ENCODE assay signal across 8 mouse cellular contexts in the genomic region with DNA sequence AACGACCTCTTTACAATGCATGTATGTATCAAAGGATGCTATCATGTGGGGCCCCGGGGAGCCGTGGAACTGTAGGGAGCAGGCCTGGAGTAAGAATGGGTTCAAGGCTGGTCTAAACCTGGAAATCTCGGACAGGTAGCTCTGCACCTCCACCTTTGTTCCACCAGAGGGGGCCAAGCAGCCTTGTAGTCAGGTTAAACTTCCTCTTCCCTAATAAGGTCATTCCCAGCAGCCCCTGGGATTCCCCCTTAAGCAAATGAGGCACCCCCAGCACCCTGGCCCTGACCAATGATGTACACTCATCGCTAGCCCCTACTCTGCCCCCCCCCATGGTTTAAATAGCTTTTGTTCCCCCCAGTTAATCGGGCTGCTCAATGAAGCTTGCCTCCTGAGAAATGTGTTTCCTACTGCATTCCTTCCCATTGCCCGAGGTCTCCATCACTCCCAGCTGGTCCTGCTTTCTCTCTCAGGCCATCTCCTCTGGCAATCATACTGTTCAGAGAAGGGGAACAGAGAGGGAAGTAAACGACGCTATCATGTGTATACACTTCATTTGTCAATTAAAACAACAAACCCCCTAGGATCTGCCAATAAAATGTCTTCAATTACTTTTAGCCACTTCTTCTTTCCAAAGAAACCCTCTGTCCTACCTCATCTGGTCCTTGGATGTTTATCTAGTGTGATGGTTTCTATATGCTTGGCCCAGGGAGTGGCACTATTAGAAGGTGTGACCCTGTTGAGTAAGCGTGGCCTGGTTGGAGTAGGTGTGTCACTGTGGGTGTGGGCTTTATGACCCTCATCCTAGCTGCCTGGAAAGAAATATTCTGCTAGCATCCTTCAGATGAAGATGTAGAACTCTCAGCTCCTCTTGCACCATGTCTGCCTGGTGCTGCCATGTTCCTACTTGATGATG. TPM values are rescaled to one million over a fixed set of nuclear protein-coding genes. Genes with fewer than 3 reads are reported as not detected.
DNase-seq lines count a peak whose midpoint lies in the region; ATAC-seq and TF ChIP-seq lines count a peak whose summit lies in the region.

No protein-coding gene starts in this region.

- H3K79me2 ChIP-seq in MEL (ENCODE audit: control insufficient read depth, insufficient read depth, low read length, poor library complexity) = no peaks in the 10 kb centered on the region

- no peak overlapping the region for H3K4me3 ChIP-seq in MEL (ENCODE audit: control insufficient read depth in 1 of 2, insufficient read depth in 1 of 2, low read depth in 2 of 2, low read length in 2 of 2)
- H3K4me3 ChIP-seq in intestine, postnatal 0 days (ENCODE audit: low read depth, low read length) = no peak overlapping the region
- H3K4me3 ChIP-seq in liver, postnatal 0 days (ENCODE audit: low read depth, low read length) = no peak overlapping the region
- H3K4me3 ChIP-seq in stomach, embryonic 15.5 days (replicated peaks) = no peak overlapping the region

- ATAC-seq in intestine, postnatal 0 days = no peak
- ATAC-seq in liver, postnatal 0 days = peak; percentile 33; the same call in 1 of the 2 replicates
- ATAC-seq in stomach, embryonic 15.5 days (ENCODE audit: insufficient read depth, low FRiP score, low read depth) = peak; percentile 14; the same call in 1 of the 2 replicates

- peak; percentile 28 for DNase-seq in left cerebral cortex, adult 11 months (ENCODE audit: low spot score)
- DNase-seq in left cerebral cortex, postnatal 36 days (ENCODE audit: low spot score in 2 of 2) = no peak
- peak; percentile 65 for DNase-seq in MEL (ENCODE audit: low read depth, low spot score)
- peak; percentile 65 for DNase-seq in embryo, embryonic 10.5 days (ENCODE audit: low spot score)
- peak; percentile 41 for DNase-seq in liver, postnatal 0 days
- DNase-seq in gastrocnemius, postnatal 10 days = no peak

- H3K4me1 ChIP-seq in MEL (ENCODE audit: control insufficient read depth in 1 of 2, insufficient read depth in 2 of 2, low read length in 2 of 2) = no peaks in the 10 kb centered on the region
- no peaks in the 10 kb centered on the region for H3K4me1 ChIP-seq in intestine, postnatal 0 days (replicated peaks; ENCODE audit: control insufficient read depth, insufficient read depth, low read length)
- no peaks in the 10 kb centered on the region for H3K4me1 ChIP-seq in liver, postnatal 0 days (ENCODE audit: insufficient read depth)
- H3K4me1 ChIP-seq in stomach, embryonic 15.5 days = no peaks in the 10 kb centered on the region

- no peak overlapping the region for H3K4me2 ChIP-seq in intestine, postnatal 0 days (replicated peaks; ENCODE audit: low read depth)
- H3K4me2 ChIP-seq in liver, postnatal 0 days (ENCODE audit: low read depth, low read length) = no peak overlapping the region
- no peak overlapping the region for H3K4me2 ChIP-seq in stomach, embryonic 15.5 days

- WGBS in intestine, postnatal 0 days = 41% methylated on average over 10 of the region's 10 CpGs
- WGBS in liver, postnatal 0 days (ENCODE audit: insufficient replicate concordance) = 46% methylated on average over 10 of the region's 10 CpGs
- 56% methylated on average over 10 of the region's 10 CpGs for WGBS in stomach, embryonic 15.5 days

- peak; percentile 76 for TF ChIP-seq RAD21 in MEL (IDR thresholded peaks at IDR 0.05; ENCODE audit: low read depth, low read length)

- no peak for TF ChIP-seq EP300 in MEL (IDR thresholded peaks at IDR 0.05; ENCODE audit: low read depth in 1 of 2, low read length in 2 of 2)
- no peak for TF ChIP-seq EP300 in liver, postnatal 0 days (IDR thresholded peaks at IDR 0.05; ENCODE audit: low read depth)

- intact Hi-C loops in left cerebral cortex, postnatal 36 days (cut with DNase I) = no loop called here

- H3K27ac ChIP-seq in MEL (ENCODE audit: control insufficient read depth, low read depth, low read length) = no peak overlapping the region
- no peak overlapping the region for H3K27ac ChIP-seq in intestine, postnatal 0 days (ENCODE audit: low read depth, low read length)
- no peak overlapping the region for H3K27ac ChIP-seq in liver, postnatal 0 days (ENCODE audit: low read depth)
- H3K27ac ChIP-seq in stomach, embryonic 15.5 days = no peak overlapping the region

- TF ChIP-seq CTCF in MEL (IDR thresholded peaks at IDR 0.05 in 2 of 3, conservative IDR thresholded peaks at IDR 0.05 in 1 of 3; ENCODE audit: control insufficient read depth in 1 of 3, insufficient read depth in 1 of 3, low read depth in 2 of 3, low read length in 3 of 3, poor library complexity in 1 of 3, severe bottlenecking in 1 of 3) = peak; percentile 63 to 81 (median 79)
- peak; percentile 75 for TF ChIP-seq CTCF in intestine, postnatal 0 days (IDR thresholded peaks at IDR 0.05; ENCODE audit: low read depth)
- peak; percentile 74 for TF ChIP-seq CTCF in liver, postnatal 0 days (IDR thresholded peaks at IDR 0.05; ENCODE audit: low read depth)

- H3K9me3 ChIP-seq in MEL (replicated peaks; ENCODE audit: insufficient read depth, low read length) = no peaks in the 10 kb centered on the region
- H3K9me3 ChIP-seq in intestine, postnatal 0 days (ENCODE audit: control insufficient read depth) = no peaks in the 10 kb centered on the region
- no peaks in the 10 kb centered on the region for H3K9me3 ChIP-seq in liver, postnatal 0 days (ENCODE audit: low read length)
- no peaks in the 10 kb centered on the region for H3K9me3 ChIP-seq in stomach, embryonic 15.5 days

- no peak overlapping the region for H3K9ac ChIP-seq in MEL (ENCODE audit: control insufficient read depth, low read depth, low read length, poor library complexity, severe bottlenecking)
- H3K9ac ChIP-seq in intestine, postnatal 0 days (ENCODE audit: low read depth, low read length) = no peak overlapping the region
- H3K9ac ChIP-seq in liver, postnatal 0 days (replicated peaks) = no peak overlapping the region
- H3K9ac ChIP-seq in stomach, embryonic 15.5 days = no peak overlapping the region

- H3K27me3 ChIP-seq in MEL (ENCODE audit: control insufficient read depth in 1 of 2, insufficient read depth in 2 of 2, low read length in 2 of 2) = peaks cover 0 to under 1% of the 10 kb centered on the region in 2 experiments; a peak in 2 of 4 replicates
- H3K27me3 ChIP-seq in intestine, postnatal 0 days (replicated peaks; ENCODE audit: control insufficient read depth, insufficient read depth, low read length) = no peaks in the 10 kb centered on the region
- no peaks in the 10 kb centered on the region for H3K27me3 ChIP-seq in liver, postnatal 0 days (ENCODE audit: insufficient read depth, low read length)
- no peaks in the 10 kb centered on the region for H3K27me3 ChIP-seq in stomach, embryonic 15.5 days (replicated peaks)

- H3K36me3 ChIP-seq in MEL (ENCODE audit: control insufficient read depth in 1 of 2, insufficient read depth in 2 of 2, low read length in 2 of 2) = no peaks in the 10 kb centered on the region
- H3K36me3 ChIP-seq in intestine, postnatal 0 days (ENCODE audit: control insufficient read depth, insufficient read depth) = no peaks in the 10 kb centered on the region
- no peaks in the 10 kb centered on the region for H3K36me3 ChIP-seq in liver, postnatal 0 days (replicated peaks; ENCODE audit: insufficient read depth, low read length)
- no peaks in the 10 kb centered on the region for H3K36me3 ChIP-seq in stomach, embryonic 15.5 days

- TF ChIP-seq POLR2A in MEL (IDR thresholded peaks at IDR 0.05; ENCODE audit: control insufficient read depth in 1 of 2, insufficient read depth in 1 of 2, low read depth in 1 of 2, low read length in 2 of 2, poor library complexity in 1 of 2) = no peak

TF ChIP-seq in MEL, 35 proteins besides CTCF, POLR2A, EP300 and RAD21:
- no peak for TF ChIP-seq CHD2 (IDR thresholded peaks at IDR 0.05; ENCODE audit: low read length)
- TF ChIP-seq ZKSCAN1 (IDR thresholded peaks at IDR 0.05; ENCODE audit: low read depth, low read length) = no peak
- TF ChIP-seq SIN3A (IDR thresholded peaks at IDR 0.05; ENCODE audit: low read length) = no peak
- no peak for TF ChIP-seq MAX (IDR thresholded peaks at IDR 0.05; ENCODE audit: low read length)
- no peak for TF ChIP-seq USF1 (IDR thresholded peaks at IDR 0.05; ENCODE audit: low read depth, low read length)
- TF ChIP-seq ETS1 (IDR thresholded peaks at IDR 0.05; ENCODE audit: low read depth, low read length) = no peak
- TF ChIP-seq TBP (IDR thresholded peaks at IDR 0.05; ENCODE audit: low read depth, low read length) = no peak
- peak; percentile 87 for TF ChIP-seq SMC3 (IDR thresholded peaks at IDR 0.05; ENCODE audit: low read depth, low read length)
- TF ChIP-seq POLR2AphosphoS2 (IDR thresholded peaks at IDR 0.05; ENCODE audit: low read length) = no peak
- peak; percentile 71 for TF ChIP-seq ZC3H11A (IDR thresholded peaks at IDR 0.05; ENCODE audit: low read depth, low read length)
- no peak for TF ChIP-seq USF2 (IDR thresholded peaks at IDR 0.05; ENCODE audit: borderline replicate concordance in 1 of 2, insufficient read depth in 1 of 2, low read depth in 1 of 2, low read length in 2 of 2)
TF ChIP-seq in MEL: peak in this region for 2.

RNA-seq across cellular contexts. Expression of gene Slc44a5, which starts 11.4 kb away (rescaled TPM):
- total RNA-seq in left cerebral cortex, postnatal 36 days (2021) = 1 to 10 TPM; 8.2 to 9.6 TPM
- total RNA-seq in MEL (2012; rRNA removed) = not detected in 2 replicates
- polyA plus RNA-seq in MEL (2012; ENCODE audit: insufficient read depth in 1 of 2, insufficient read length in 2 of 2, low read depth in 1 of 2, low replicate concordance in 2 of 2, missing spikeins in 1 of 2) = not detected
- polyA plus RNA-seq in intestine, postnatal 0 days (2015; fragmentation: Nextera tagmentation; extraction: Ambion mirVana) = 0.43 and 0.51 TPM in 2 replicates
- polyA plus RNA-seq in liver, postnatal 0 days (2015; fragmentation: Nextera tagmentation; extraction: Ambion mirVana) = 0.02 and 0.18 TPM in 2 replicates
- 0.78 and 0.83 TPM in 2 replicates for polyA plus RNA-seq in stomach, embryonic 15.5 days (2015; fragmentation: Nextera tagmentation; extraction: Ambion mirVana)
- 1 to 10 TPM in 1 of 2 experiments, under 1 TPM in 1; 0.78 to 1.4 TPM for total RNA-seq in gastrocnemius, postnatal 10 days (2021)

RNA-seq across cellular contexts. Expression of gene Acadm, which starts 40.3 kb away (rescaled TPM):
- total RNA-seq in left cerebral cortex, postnatal 36 days (2021) = 10 to 100 TPM; 36.4 to 41.6 TPM
- 33.0 and 36.7 TPM in 2 replicates for total RNA-seq in MEL (2012; rRNA removed)
- polyA plus RNA-seq in MEL (2012; ENCODE audit: insufficient read depth in 1 of 2, insufficient read length in 2 of 2, low read depth in 1 of 2, low replicate concordance in 2 of 2, missing spikeins in 1 of 2) = 10 to 100 TPM in 1 of 2 experiments, not detected in 1; 44.3 TPM
- 148 and 153 TPM in 2 replicates for polyA plus RNA-seq in intestine, postnatal 0 days (2015; fragmentation: Nextera tagmentation; extraction: Ambion mirVana)
- 271 and 289 TPM in 2 replicates for polyA plus RNA-seq in liver, postnatal 0 days (2015; fragmentation: Nextera tagmentation; extraction: Ambion mirVana)
- polyA plus RNA-seq in stomach, embryonic 15.5 days (2015; fragmentation: Nextera tagmentation; extraction: Ambion mirVana) = 87.9 and 103 TPM in 2 replicates
- total RNA-seq in gastrocnemius, postnatal 10 days (2021) = 100 to 1,000 TPM; 248 to 275 TPM

Comparison
In these comparisons a context has a peak if more than half of its experiments do, and no peak if none do; other contexts are left out.
1. DNase-seq: peak in left cerebral cortex, adult 11 months (single experiment), MEL (single experiment), embryo, embryonic 10.5 days (single experiment) and liver, postnatal 0 days (single experiment); none in left cerebral cortex, postnatal 36 days (0 of 2) and gastrocnemius, postnatal 10 days (single experiment).
2. Peak in every context shown above with its lines, with median percentiles within 50 percentile points of each other: CTCF ChIP-seq.